Mouse (Mus musculus) limb, embryonic 14.5 days (tissue): Measurements from ENCODE around the gene Myl6b. TPM values are rescaled to one million over a fixed set of nuclear protein-coding genes. Genes with fewer than 3 reads are reported as not detected.
"Not testable (repeated sequence)": the region's sequence is repeated elsewhere in the genome, so short reads cannot be mapped to it uniquely, and the experiment has no call there.

ENCODE experiments used
- ATAC-seq: fragments of 200-750 bp; cut with Nextera tagmentation; 2 replicates; pipeline ENCODE4 v1.8.0; 2017; ENCODE audit warnings: low read depth, moderate number of reproducible peaks, moderate TSS enrichment; ENCODE audit not compliant: low FRiP score
- DNase-seq: peaks from one replicate; pipeline ENCODE4 v3.0.0-alpha.2; 2015; ENCODE audit warnings: low spot score
- H3K27ac ChIP-seq: fragments of 300-500 bp; sonication (generic); replicated peaks from 2 replicates; pipeline ENCODE4 v1.5.1; 2014; ENCODE audit warnings: low read depth, mild to moderate bottlenecking, low read length, moderate library complexity, mixed read lengths
- H3K27me3 ChIP-seq: fragments of 300-500 bp; sonication (generic); 2 replicates; pipeline ENCODE4 v1.6.1; 2014; ENCODE audit warnings: low read length, mixed read lengths; ENCODE audit not compliant: control insufficient read depth, insufficient read depth
- H3K36me3 ChIP-seq: fragments of 300-500 bp; sonication (generic); 2 replicates; pipeline ENCODE4 v1.6.1; 2014; ENCODE audit warnings: mild to moderate bottlenecking, low read length, moderate library complexity, mixed read lengths; ENCODE audit not compliant: control insufficient read depth, insufficient read depth
- H3K4me1 ChIP-seq: fragments of 300-500 bp; sonication (generic); 2 replicates; pipeline ENCODE4 v1.6.1; 2014; ENCODE audit warnings: antibody characterized with exemption, low read length, mixed read lengths; ENCODE audit not compliant: control insufficient read depth, insufficient read depth
- H3K4me2 ChIP-seq: fragments of 300-500 bp; sonication (generic); replicated peaks from 2 replicates; pipeline ENCODE4 v1.6.1; 2014; ENCODE audit warnings: low read depth, mild to moderate bottlenecking, low read length, moderate library complexity; ENCODE audit not compliant: severe bottlenecking
- H3K4me3 ChIP-seq: fragments of 300-500 bp; sonication (generic); replicated peaks from 2 replicates; pipeline ENCODE4 v1.5.1; 2014; ENCODE audit warnings: low read length
- H3K9ac ChIP-seq: fragments of 300-500 bp; sonication (generic); 2 replicates; pipeline ENCODE4 v1.6.1; 2014; ENCODE audit warnings: mild to moderate bottlenecking, low read depth, low read length, moderate library complexity; ENCODE audit not compliant: severe bottlenecking
- H3K9me3 ChIP-seq: fragments of 300-500 bp; sonication (generic); 2 replicates; pipeline ENCODE4 v1.6.1; 2016; ENCODE audit warnings: low read length; ENCODE audit not compliant: control insufficient read depth
- POLR2A ChIP-seq: fragments of 200-500 bp; IDR thresholded peaks from 2 replicates; pipeline ENCODE4 v1.8.0; 2012; ENCODE audit warnings: inconsistent platforms, mild to moderate bottlenecking, moderate library complexity, borderline replicate concordance; ENCODE audit not compliant: insufficient read depth, insufficient read length; ENCODE audit errors: extremely low read depth
- WGBS: fragments of 180-500 bp; shearing (Covaris S2); extraction: QIAGEN DNeasy Blood & Tissue Kit; methylation state at CpG from one replicate; pipeline ENCODE4 v1.1.7; 2014; 5-methylcytosine and 5-hydroxymethylcytosine counted together
- polyA plus RNA-seq, 2 experiments: library from polyadenylated mRNA; depleted of rRNA in 1 of 2; stranded (reverse) in 1 of 2; unstranded in 1 of 2; fragments of >200 nt; fragmentation: Nextera tagmentation in 1 of 2; extraction: Ambion mirVana in 1 of 2; gene quantifications; 2 replicates each; pipeline versions ENCODE4 v1.2.1 to v1.2.3; 2012 to 2014

The Myl6b gene
- polyA plus RNA-seq, 2 experiments: 6.6 to 56.7 TPM

DNA sequence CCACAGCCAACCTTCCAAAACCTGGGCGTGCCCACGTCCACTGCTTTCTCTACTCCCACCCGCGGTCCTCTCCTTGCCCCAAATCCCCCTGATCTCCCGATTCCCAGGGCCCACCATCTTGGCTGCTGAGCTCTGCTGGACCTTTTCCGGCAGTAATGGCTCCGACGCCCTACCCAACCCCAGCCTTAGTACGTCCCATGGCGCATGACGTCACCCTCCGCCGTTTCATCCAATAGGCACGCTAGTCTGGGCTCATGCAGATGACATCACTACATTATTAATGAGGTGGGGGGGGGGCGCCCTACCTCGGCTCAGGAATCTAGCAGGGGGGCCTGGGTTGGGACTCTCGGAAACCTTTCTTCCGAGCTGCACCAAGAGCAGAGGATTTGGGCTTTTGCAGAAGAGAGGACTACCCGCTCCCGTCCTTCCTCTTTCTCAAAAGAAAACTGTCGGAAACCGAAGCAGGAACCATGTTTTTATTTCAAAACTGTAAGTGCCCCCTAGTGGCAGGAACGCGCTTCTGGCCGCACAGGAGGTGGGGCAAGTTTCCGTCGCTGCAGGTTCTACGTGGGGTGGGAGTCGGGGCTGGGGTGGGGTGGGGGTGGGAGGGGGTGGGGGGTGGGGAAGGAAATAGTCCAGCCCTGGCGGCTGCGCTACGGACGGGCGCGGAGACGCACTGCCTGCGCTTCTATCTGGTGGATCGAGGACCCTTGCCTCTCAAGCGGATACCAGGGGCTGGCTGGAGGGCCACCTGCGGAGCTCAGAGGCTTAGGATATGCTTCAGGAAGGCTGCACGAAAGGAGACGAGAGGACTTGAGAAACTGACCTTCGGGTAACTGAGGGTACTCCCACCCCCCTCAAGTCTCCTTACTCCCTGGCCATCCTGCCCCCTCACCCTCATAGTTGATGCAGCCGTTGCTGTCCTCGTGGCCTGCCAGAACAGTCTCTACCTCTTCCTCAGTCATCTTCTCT lies 4.5 kb downstream of the Myl6b start, which contains the start of gene Myl6:
Gene Myl6 (minus strand): TSS at position 451 of the 972 bp plus-strand sequence.
- ATAC-seq: peak; percentile 93
- peaks cover 20% of the 10 kb centered on the region for H3K4me1 ChIP-seq
- H3K36me3 ChIP-seq: peaks cover 29% of the 10 kb centered on the region
- DNase-seq: peak; percentile 100
- whole genome bisulfite sequencing: under 1% methylated on average over 40 of the region's 45 CpGs
- peak within 1 kb of the TSS; percentile 66 for H3K4me2 ChIP-seq
- peak within 1 kb of the TSS; percentile 76 for H3K9ac ChIP-seq
- peak within 1 kb of the TSS; percentile 97 for H3K27ac ChIP-seq
- peak; percentile 84; the same call in 1 of the 2 replicates for TF ChIP-seq POLR2A
- H3K4me3 ChIP-seq: peak within 1 kb of the TSS; percentile 79
- no peaks in the 10 kb centered on the region for H3K27me3 ChIP-seq
- H3K9me3 ChIP-seq: no peaks in the 10 kb centered on the region

GRCm38 (mm10) chr10:128493319-128493694 lies 5.2 kb downstream of the Myl6b start:
- peak; percentile 20 for DNase-seq

GRCm38 (mm10) chr10:128492633-128493311 lies 5.7 kb downstream of the Myl6b start:
- no peaks in the 10 kb centered on the region for H3K27me3 ChIP-seq
- peaks cover 17% of the 10 kb centered on the region for H3K4me1 ChIP-seq
- ATAC-seq (peak; percentile 25), DNase-seq (peak; percentile 77)
- H3K4me3 ChIP-seq: peak overlapping the region; percentile 79
- no peak for TF ChIP-seq POLR2A
- peak overlapping the region; percentile 97 for H3K27ac ChIP-seq
- H3K4me2 ChIP-seq: peak overlapping the region; percentile 66
- H3K9ac ChIP-seq: peak overlapping the region; percentile 76
- H3K9me3 ChIP-seq: no peaks in the 10 kb centered on the region
- H3K36me3 ChIP-seq: peaks cover 41% of the 10 kb centered on the region
- WGBS: 19% methylated on average over 12 of the region's 12 CpGs

More at GRCm38 (mm10) chr10:128493319-128493694, 5.2 kb downstream of the Myl6b start:
- no peaks in the 10 kb centered on the region for H3K27me3 ChIP-seq
- peaks cover 19% of the 10 kb centered on the region for H3K4me1 ChIP-seq
- peak overlapping the region; percentile 76 for H3K9ac ChIP-seq
- peak; percentile 8 for ATAC-seq
- WGBS: 0% methylated on average over 12 of the region's 12 CpGs
- H3K4me3 ChIP-seq: peak overlapping the region; percentile 79
- no peak for TF ChIP-seq POLR2A
- H3K9me3 ChIP-seq: no peaks in the 10 kb centered on the region
- H3K27ac ChIP-seq: peak overlapping the region; percentile 97
- H3K4me2 ChIP-seq: peak overlapping the region; percentile 66
- peaks cover 36% of the 10 kb centered on the region for H3K36me3 ChIP-seq

- H3K9me3 ChIP-seq, ATAC-seq, H3K27me3 ChIP-seq, DNase-seq: not testable (repeated sequence)
- Histone ChIP-seq H3K36me3 (peaks cover 49% of the 10 kb centered on the region), H3K4me2 (peak overlapping the region; percentile 66), H3K27ac (peak overlapping the region; percentile 97; the same call in 1 of the 2 replicates), H3K4me3 (peak overlapping the region; percentile 79), H3K4me1 (peaks cover 17% of the 10 kb centered on the region), H3K9ac (peak overlapping the region; percentile 76)
- 72% methylated on average over 8 of the region's 8 CpGs for WGBS
Measured at GRCm38 (mm10) chr10:128492051-128492450, 6.4 kb downstream of the Myl6b start.

DNA sequence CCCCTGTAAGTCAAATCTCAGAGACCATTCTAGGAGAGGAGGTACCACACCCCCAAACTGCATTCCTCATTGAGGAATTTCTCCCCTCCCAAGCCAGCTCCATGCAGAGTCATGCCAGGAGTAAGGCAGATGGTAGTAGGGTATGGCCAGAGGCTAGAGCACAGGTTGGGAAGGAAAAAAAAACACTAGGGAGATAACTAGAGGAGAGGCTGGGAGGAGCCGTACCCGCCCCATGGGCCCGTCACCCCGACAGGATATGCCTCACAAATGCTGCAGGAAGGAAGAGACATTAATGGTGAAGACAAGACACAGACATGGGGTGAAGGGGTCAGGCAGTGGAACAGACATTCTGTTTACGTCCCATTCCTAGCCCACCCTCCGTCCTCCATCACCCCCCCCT lies 7.0 kb downstream of the Myl6b start:
- no peaks in the 10 kb centered on the region for H3K9me3 ChIP-seq
- no peaks in the 10 kb centered on the region for H3K27me3 ChIP-seq
- H3K9ac ChIP-seq: no peak overlapping the region
- no peak for TF ChIP-seq POLR2A
- WGBS: 65% methylated on average over 6 of the region's 6 CpGs
- ATAC-seq: no peak
- peak overlapping the region; percentile 79 for H3K4me3 ChIP-seq
- no peak overlapping the region for H3K27ac ChIP-seq
- peaks cover 53% of the 10 kb centered on the region for H3K36me3 ChIP-seq
- H3K4me1 ChIP-seq: peaks cover 17% of the 10 kb centered on the region
- H3K4me2 ChIP-seq: peak overlapping the region; percentile 66
- DNase-seq: no peak
